ENCODE assay signal across 8 mouse cellular contexts in genomic region chr10:40258976-40259375, GRCm38 (mm10). TPM values are rescaled to one million over a fixed set of nuclear protein-coding genes. Genes with fewer than 3 reads are reported as not detected.
DNase-seq lines count a peak whose midpoint lies in the region; ATAC-seq and TF ChIP-seq lines count a peak whose summit lies in the region.

No protein-coding gene starts in this region.

- no peaks in the 10 kb centered on the region for H3K36me3 ChIP-seq in thymus, adult 2 months (ENCODE audit: control insufficient read depth, insufficient read depth, low read length)
- peaks cover 9% of the 10 kb centered on the region for H3K36me3 ChIP-seq in heart, embryonic 14.5 days (ENCODE audit: control insufficient read depth, insufficient read depth, low read length)
- H3K36me3 ChIP-seq in kidney, embryonic 15.5 days, result peaks cover 15% of the 10 kb centered on the region
- H3K36me3 ChIP-seq in liver, postnatal 0 days (replicated peaks; ENCODE audit: insufficient read depth, low read length), result no peaks in the 10 kb centered on the region; the same call in 1 of the 2 replicates
- H3K36me3 ChIP-seq in neural tube, embryonic 14.5 days (ENCODE audit: control insufficient read depth, insufficient read depth, low read length), result no peaks in the 10 kb centered on the region

- H3K27me3 ChIP-seq in thymus, adult 2 months (ENCODE audit: control insufficient read depth, insufficient read depth, low read length), result no peaks in the 10 kb centered on the region
- no peaks in the 10 kb centered on the region for H3K27me3 ChIP-seq in heart, embryonic 14.5 days (ENCODE audit: control insufficient read depth, insufficient read depth, low read length)
- no peaks in the 10 kb centered on the region for H3K27me3 ChIP-seq in kidney, embryonic 15.5 days
- H3K27me3 ChIP-seq in liver, postnatal 0 days (ENCODE audit: insufficient read depth, low read length), result no peaks in the 10 kb centered on the region
- no peaks in the 10 kb centered on the region for H3K27me3 ChIP-seq in neural tube, embryonic 14.5 days (ENCODE audit: control insufficient read depth, insufficient read depth, low read length)

- peak overlapping the region; percentile 84 for H3K9ac ChIP-seq in heart, embryonic 14.5 days (ENCODE audit: low read length)
- 0 out of 2 replicates have a peak overlapping the region, but pooled peaks have one; percentile 2 for H3K9ac ChIP-seq in kidney, embryonic 15.5 days
- H3K9ac ChIP-seq in liver, postnatal 0 days (replicated peaks), result peak overlapping the region; percentile 58; the same call in 1 of the 2 replicates
- no peak overlapping the region for H3K9ac ChIP-seq in neural tube, embryonic 14.5 days (replicated peaks; ENCODE audit: low read depth, low read length)

- no peaks in the 10 kb centered on the region for H3K9me3 ChIP-seq in heart, embryonic 14.5 days (ENCODE audit: control insufficient read depth, low read length)
- H3K9me3 ChIP-seq in kidney, embryonic 15.5 days (replicated peaks), result no peaks in the 10 kb centered on the region
- no peaks in the 10 kb centered on the region for H3K9me3 ChIP-seq in liver, postnatal 0 days (ENCODE audit: low read length)
- H3K9me3 ChIP-seq in neural tube, embryonic 14.5 days (ENCODE audit: control insufficient read depth, low read length), result no peaks in the 10 kb centered on the region

- peak; percentile 41 for ATAC-seq in common myeloid progenitor, adult 5-6 weeks (replicated peaks; ENCODE audit: low read depth, poor library complexity, severe bottlenecking)
- no peak for ATAC-seq in heart, embryonic 14.5 days (ENCODE audit: insufficient number of reproducible peaks, insufficient read depth, low FRiP score, low read depth)
- no peak for ATAC-seq in kidney, embryonic 15.5 days (replicated peaks; ENCODE audit: low FRiP score)
- peak; percentile 7 for ATAC-seq in liver, postnatal 0 days
- no peak for ATAC-seq in neural tube, embryonic 14.5 days (ENCODE audit: low read depth)

- TF ChIP-seq POLR2A in thymus, adult 2 months (IDR thresholded peaks at IDR 0.05; ENCODE audit: control insufficient read depth, extremely low read depth, insufficient read depth, low read length, poor library complexity), result no peak

- TF ChIP-seq EP300 in liver, postnatal 0 days (IDR thresholded peaks at IDR 0.05; ENCODE audit: low read depth), result no peak; the same call in 1 of the 2 replicates

- no peak overlapping the region for H3K4me3 ChIP-seq in thymus, adult 2 months (ENCODE audit: control insufficient read depth, insufficient read depth, low read length)
- H3K4me3 ChIP-seq in heart, embryonic 14.5 days (ENCODE audit: control insufficient read depth in 1 of 2, insufficient read depth in 1 of 2, low read depth in 1 of 2, low read length in 2 of 2), result peak overlapping the region in 1 of 2 experiments; percentile 83; a peak in 2 of 4 replicates
- peak overlapping the region; percentile 88 for H3K4me3 ChIP-seq in kidney, embryonic 15.5 days (replicated peaks)
- peak overlapping the region; percentile 94 for H3K4me3 ChIP-seq in liver, postnatal 0 days (ENCODE audit: low read depth, low read length)
- H3K4me3 ChIP-seq in neural tube, embryonic 14.5 days (ENCODE audit: low read depth, low read length), result peak overlapping the region; percentile 72; the same call in 1 of the 2 replicates

- DNase-seq in thymus, adult 2 months, result peak; percentile 41
- no peak for DNase-seq in thymus, adult 18-20 months
- DNase-seq in liver, postnatal 0 days, result peak; percentile 42
- no peak for DNase-seq in adrenal gland, postnatal 25 days

- WGBS in thymus, adult 2 months, result under 1% methylated on average over 5 of the region's 5 CpGs
- WGBS in heart, embryonic 14.5 days, result 3% methylated on average over 5 of the region's 5 CpGs
- 6% methylated on average over 5 of the region's 5 CpGs for WGBS in kidney, embryonic 15.5 days
- under 1% methylated on average over 5 of the region's 5 CpGs for WGBS in liver, postnatal 0 days (ENCODE audit: insufficient replicate concordance)
- WGBS in neural tube, embryonic 14.5 days, result 7% methylated on average over 5 of the region's 5 CpGs

- H3K4me1 ChIP-seq in thymus, adult 2 months (replicated peaks; ENCODE audit: control insufficient read depth, insufficient read depth, low read length), result peaks cover 4% of the 10 kb centered on the region
- H3K4me1 ChIP-seq in heart, embryonic 14.5 days (ENCODE audit: control insufficient read depth in 2 of 2, insufficient read depth in 2 of 2, low read length in 2 of 2), result peaks cover 4 to 20% of the 10 kb centered on the region in 2 experiments
- peaks cover 21% of the 10 kb centered on the region for H3K4me1 ChIP-seq in kidney, embryonic 15.5 days
- peaks cover 16% of the 10 kb centered on the region for H3K4me1 ChIP-seq in liver, postnatal 0 days (ENCODE audit: insufficient read depth)
- H3K4me1 ChIP-seq in neural tube, embryonic 14.5 days (ENCODE audit: control insufficient read depth, insufficient read depth, low read length), result 0 out of 2 replicates have a peak, but pooled peaks cover 4% of the 10 kb centered on the region

- H3K4me2 ChIP-seq in heart, embryonic 14.5 days (ENCODE audit: low read length), result peak overlapping the region; percentile 91
- peak overlapping the region; percentile 82 for H3K4me2 ChIP-seq in kidney, embryonic 15.5 days
- peak overlapping the region; percentile 90 for H3K4me2 ChIP-seq in liver, postnatal 0 days (ENCODE audit: low read depth, low read length)
- peak overlapping the region; percentile 82 for H3K4me2 ChIP-seq in neural tube, embryonic 14.5 days (ENCODE audit: low read depth, low read length)

- TF ChIP-seq CTCF in thymus, adult 2 months (IDR thresholded peaks at IDR 0.05; ENCODE audit: borderline replicate concordance, control insufficient read depth, extremely low read depth, insufficient read depth, low read length, poor library complexity), result no peak
- TF ChIP-seq CTCF in liver, postnatal 0 days (IDR thresholded peaks at IDR 0.05; ENCODE audit: low read depth), result peak; percentile 83

- H3K27ac ChIP-seq in thymus, adult 2 months (ENCODE audit: control insufficient read depth, insufficient read depth, low read length), result peak overlapping the region; percentile 80; the same call in 1 of the 2 replicates
- H3K27ac ChIP-seq in heart, embryonic 14.5 days (replicated peaks in 1 of 2; ENCODE audit: control insufficient read depth in 1 of 2, insufficient read depth in 1 of 2, low read depth in 2 of 2, low read length in 2 of 2), result peak overlapping the region; percentile 89 to 96
- peak overlapping the region; percentile 98 for H3K27ac ChIP-seq in kidney, embryonic 15.5 days
- H3K27ac ChIP-seq in liver, postnatal 0 days (ENCODE audit: low read depth), result peak overlapping the region; percentile 84
- peak overlapping the region; percentile 94; the same call in 1 of the 2 replicates for H3K27ac ChIP-seq in neural tube, embryonic 14.5 days (ENCODE audit: low read depth, low read length)

RNA-seq across cellular contexts. Expression of gene Gtf3c6, which starts 1.1 kb away (rescaled TPM):
- polyA plus RNA-seq in thymus, adult 2 months (2012; rRNA removed), result 8.5 and 9.3 TPM in 2 replicates
- 181 and 258 TPM in 2 replicates for total RNA-seq in common myeloid progenitor, adult 5-6 weeks (2017)
- polyA plus RNA-seq in heart, embryonic 14.5 days (2014; fragmentation: Nextera tagmentation; extraction: Ambion mirVana), result 66.2 and 72.3 TPM in 2 replicates
- polyA plus RNA-seq in kidney, embryonic 15.5 days (2015; fragmentation: Nextera tagmentation; extraction: Ambion mirVana), result 106 and 109 TPM in 2 replicates
- polyA plus RNA-seq in liver, postnatal 0 days (2015; fragmentation: Nextera tagmentation; extraction: Ambion mirVana), result 23.7 and 28.3 TPM in 2 replicates
- 84.6 and 93.4 TPM in 2 replicates for polyA plus RNA-seq in neural tube, embryonic 14.5 days (2014; fragmentation: Nextera tagmentation; extraction: Ambion mirVana)
- total RNA-seq in adrenal gland, postnatal 25 days (2021), result 40.8 and 63.8 TPM in 2 replicates

RNA-seq across cellular contexts. Expression of gene Rpf2, which starts 12.1 kb away (rescaled TPM):
- 3.0 and 3.9 TPM in 2 replicates for polyA plus RNA-seq in thymus, adult 2 months (2012; rRNA removed)
- total RNA-seq in common myeloid progenitor, adult 5-6 weeks (2017), result 231 and 281 TPM in 2 replicates
- 36.6 and 39.8 TPM in 2 replicates for polyA plus RNA-seq in heart, embryonic 14.5 days (2014; fragmentation: Nextera tagmentation; extraction: Ambion mirVana)
- polyA plus RNA-seq in kidney, embryonic 15.5 days (2015; fragmentation: Nextera tagmentation; extraction: Ambion mirVana), result 67.1 and 73.9 TPM in 2 replicates
- polyA plus RNA-seq in liver, postnatal 0 days (2015; fragmentation: Nextera tagmentation; extraction: Ambion mirVana), result 23.7 and 24.1 TPM in 2 replicates
- 71.8 and 81.9 TPM in 2 replicates for polyA plus RNA-seq in neural tube, embryonic 14.5 days (2014; fragmentation: Nextera tagmentation; extraction: Ambion mirVana)
- total RNA-seq in adrenal gland, postnatal 25 days (2021), result 20.0 and 32.1 TPM in 2 replicates

RNA-seq across cellular contexts. Expression of gene Amd1, which starts 43.0 kb away (rescaled TPM):
- 10.0 and 11.4 TPM in 2 replicates for polyA plus RNA-seq in thymus, adult 2 months (2012; rRNA removed)
- 202 and 215 TPM in 2 replicates for total RNA-seq in common myeloid progenitor, adult 5-6 weeks (2017)
- 40.2 and 43.0 TPM in 2 replicates for polyA plus RNA-seq in heart, embryonic 14.5 days (2014; fragmentation: Nextera tagmentation; extraction: Ambion mirVana)
- polyA plus RNA-seq in kidney, embryonic 15.5 days (2015; fragmentation: Nextera tagmentation; extraction: Ambion mirVana), result 64.6 and 65.5 TPM in 2 replicates
- polyA plus RNA-seq in liver, postnatal 0 days (2015; fragmentation: Nextera tagmentation; extraction: Ambion mirVana), result 25.5 and 29.1 TPM in 2 replicates
- polyA plus RNA-seq in neural tube, embryonic 14.5 days (2014; fragmentation: Nextera tagmentation; extraction: Ambion mirVana), result 49.9 and 53.3 TPM in 2 replicates
- total RNA-seq in adrenal gland, postnatal 25 days (2021), result 41.1 and 55.9 TPM in 2 replicates

Comparison
In these comparisons a context has a peak if more than half of its experiments do, and no peak if none do; other contexts are left out.
1. DNase-seq: peak in thymus, adult 2 months (single experiment) and liver, postnatal 0 days (single experiment); none in thymus, adult 18-20 months (0 of 2) and adrenal gland, postnatal 25 days (single experiment).
2. ATAC-seq: peak in common myeloid progenitor, adult 5-6 weeks (single experiment) and liver, postnatal 0 days (single experiment); none in heart, embryonic 14.5 days (single experiment), kidney, embryonic 15.5 days (single experiment) and neural tube, embryonic 14.5 days (single experiment).
3. Peak in every context shown above with its lines, with median percentiles within 50 percentile points of each other: H3K27ac ChIP-seq and H3K4me2 ChIP-seq.